8 mouse cellular contexts compared by ENCODE assay signal in genomic region chr16:36875276-36875851, GRCm38 (mm10). TPM values are rescaled to one million over a fixed set of nuclear protein-coding genes. Genes with fewer than 3 reads are reported as not detected.
DNase-seq lines count a peak whose midpoint lies in the region; TF ChIP-seq lines count a peak whose summit lies in the region.

No protein-coding gene starts in this region.

- peak overlapping the region; percentile 78 for H3K4me2 ChIP-seq in myocyte (ENCODE audit: low read depth)

- H3K27me3 ChIP-seq in kidney, adult 2 months (replicated peaks; ENCODE audit: control insufficient read depth, insufficient read depth, low read length), result no peaks in the 10 kb centered on the region
- no peaks in the 10 kb centered on the region for H3K27me3 ChIP-seq in E14TG2a.4 (ENCODE audit: insufficient read depth, low read length)
- no peaks in the 10 kb centered on the region for H3K27me3 ChIP-seq in limb, embryonic 10.5 days (ENCODE audit: low read depth, poor library complexity, severe bottlenecking)
- H3K27me3 ChIP-seq in myocyte (ENCODE audit: control insufficient read depth, insufficient read depth, insufficient read length), result no peaks in the 10 kb centered on the region

- H3K36me3 ChIP-seq in kidney, adult 2 months (ENCODE audit: control insufficient read depth, insufficient read depth, low read length), result no peaks in the 10 kb centered on the region
- H3K36me3 ChIP-seq in E14TG2a.4 (ENCODE audit: insufficient read depth, low read length) (peaks cover 14% of the 10 kb centered on the region), myocyte (ENCODE audit: control insufficient read depth, insufficient read depth) (peaks cover 10% of the 10 kb centered on the region)
- peaks cover 26% of the 10 kb centered on the region for H3K36me3 ChIP-seq in limb, embryonic 10.5 days

- H3K9me3 ChIP-seq in E14TG2a.4 (ENCODE audit: low read length), result no peaks in the 10 kb centered on the region
- H3K9me3 ChIP-seq in limb, embryonic 10.5 days (replicated peaks), result no peaks in the 10 kb centered on the region

- TF ChIP-seq CTCF in kidney, adult 2 months (conservative IDR thresholded peaks at IDR 0.05; ENCODE audit: insufficient read depth, insufficient read length, low read depth, low read length), result no peak
- TF ChIP-seq CTCF in E14TG2a.4 (conservative IDR thresholded peaks at IDR 0.05; ENCODE audit: low read length), result no peak

- peak overlapping the region; percentile 61 for H3K27ac ChIP-seq in kidney, adult 2 months (ENCODE audit: insufficient read depth, low read depth, low read length)
- H3K27ac ChIP-seq in limb, embryonic 10.5 days, result peak overlapping the region; percentile 90

- peaks cover 45% of the 10 kb centered on the region for H3K79me2 ChIP-seq in myocyte (ENCODE audit: control insufficient read depth, insufficient read depth)

- WGBS in kidney, adult 2 months, result under 1% methylated on average over 46 of the region's 48 CpGs
- WGBS in limb, embryonic 10.5 days, result under 1% methylated on average over 48 of the region's 48 CpGs

- DNase-seq in kidney, adult 2 months, result peak; percentile 62
- no peak for DNase-seq in kidney, postnatal 14 days
- peak; percentile 5 for DNase-seq in c-Kit-positive CD71-negative TER-119-negative erythroid progenitor cells, embryonic 14.5 days (ENCODE audit: low read depth)
- peak; percentile 31 to 62 for DNase-seq in gastrocnemius, adult 8-10 months (ENCODE audit: low spot score in 2 of 2)
- DNase-seq in limb, embryonic 10.5 days (ENCODE audit: low spot score), result no peak
- no peak for DNase-seq in thymus, postnatal 25 days

- peak overlapping the region; percentile 50 for H3ac ChIP-seq in myocyte (ENCODE audit: control insufficient read depth, insufficient read length)

- H3K4me1 ChIP-seq in kidney, adult 2 months (ENCODE audit: control insufficient read depth, insufficient read depth, low read length), result peaks cover 14% of the 10 kb centered on the region
- H3K4me1 ChIP-seq in E14TG2a.4 (replicated peaks; ENCODE audit: low read depth, low read length), result peaks cover 29% of the 10 kb centered on the region
- H3K4me1 ChIP-seq in limb, embryonic 10.5 days, result peaks cover 13% of the 10 kb centered on the region

- no peak for TF ChIP-seq POLR2A in kidney, adult 2 months (IDR thresholded peaks at IDR 0.05; ENCODE audit: low read depth, low read length)
- no peak for TF ChIP-seq POLR2A in myocyte (IDR thresholded peaks at IDR 0.05; ENCODE audit: insufficient read length, low read depth)

- H3K4me3 ChIP-seq in kidney, adult 2 months (ENCODE audit: insufficient read depth, low read depth, low read length), result peak overlapping the region; percentile 83
- H3K4me3 ChIP-seq in E14TG2a.4 (replicated peaks; ENCODE audit: low read length) (peak overlapping the region; percentile 93), myocyte (peak overlapping the region; percentile 52)
- H3K4me3 ChIP-seq in limb, embryonic 10.5 days, result peak overlapping the region; percentile 96

TF ChIP-seq in myocyte, 11 proteins besides CTCF, POLR2A, EP300 and RAD21:
- TF ChIP-seq POLR2AphosphoS2 (IDR thresholded peaks at IDR 0.05; ENCODE audit: insufficient read length, low read depth) (peak; percentile 9), USF1 (IDR thresholded peaks at IDR 0.05; ENCODE audit: low read depth) (no peak)
TF ChIP-seq in myocyte: peak in this region for 1.

RNA-seq across cellular contexts. Expression of gene Golgb1, which starts 0.4 kb away (rescaled TPM):
- 36.2 and 48.8 TPM in 2 replicates for polyA plus RNA-seq in kidney, adult 2 months (2012; rRNA removed)
- total RNA-seq in gastrocnemius, adult 8-10 months (2022), result 10 to 100 TPM; 27.1 to 32.0 (median 28.2) TPM
- polyA plus RNA-seq in limb, embryonic 10.5 days (2016; fragmentation: Nextera tagmentation; extraction: Ambion mirVana), result 59.4 and 72.0 TPM in 2 replicates
- polyA plus RNA-seq in myocyte (2012; fragmentation: generic; extraction: Trizol), result 14.3 TPM

RNA-seq across cellular contexts. Expression of gene Eaf2, which starts 0.6 kb away (rescaled TPM):
- 7.3 and 10.4 TPM in 2 replicates for polyA plus RNA-seq in kidney, adult 2 months (2012; rRNA removed)
- total RNA-seq in gastrocnemius, adult 8-10 months (2022), result under 1 TPM in 1 of 4 experiments, not detected in 3; 0.67 TPM
- 1.1 and 1.7 TPM in 2 replicates for polyA plus RNA-seq in limb, embryonic 10.5 days (2016; fragmentation: Nextera tagmentation; extraction: Ambion mirVana)
- polyA plus RNA-seq in myocyte (2012; fragmentation: generic; extraction: Trizol), result 0.90 TPM

RNA-seq across cellular contexts. Expression of gene Iqcb1, which starts 47.2 kb away (rescaled TPM):
- polyA plus RNA-seq in kidney, adult 2 months (2012; rRNA removed), result 1.7 and 3.0 TPM in 2 replicates
- total RNA-seq in gastrocnemius, adult 8-10 months (2022), result 1 to 10 TPM; 3.9 to 4.9 (median 4.8) TPM
- 63.3 and 77.9 TPM in 2 replicates for polyA plus RNA-seq in limb, embryonic 10.5 days (2016; fragmentation: Nextera tagmentation; extraction: Ambion mirVana)
- polyA plus RNA-seq in myocyte (2012; fragmentation: generic; extraction: Trizol), result 3.2 TPM

RNA-seq across cellular contexts. Expression of gene Hcls1, which starts 59.4 kb away (rescaled TPM):
- polyA plus RNA-seq in kidney, adult 2 months (2012; rRNA removed), result 5.8 and 10.9 TPM in 2 replicates
- total RNA-seq in gastrocnemius, adult 8-10 months (2022), result 1 to 10 TPM in 3 of 4 experiments, under 1 TPM in 1; 0.89 to 2.0 (median 1.7) TPM
- 2.0 and 2.3 TPM in 2 replicates for polyA plus RNA-seq in limb, embryonic 10.5 days (2016; fragmentation: Nextera tagmentation; extraction: Ambion mirVana)
- 0.02 TPM for polyA plus RNA-seq in myocyte (2012; fragmentation: generic; extraction: Trizol)

Comparison
In these comparisons a context has a peak if more than half of its experiments do, and no peak if none do; other contexts are left out.
1. DNase-seq: peak in kidney, adult 2 months (single experiment), c-Kit-positive CD71-negative TER-119-negative erythroid progenitor cells, embryonic 14.5 days (single experiment) and gastrocnemius, adult 8-10 months (2 of 2); none in kidney, postnatal 14 days (single experiment), limb, embryonic 10.5 days (single experiment) and thymus, postnatal 25 days (single experiment).
2. RNA of gene Iqcb1, which starts 47.2 kb away (polyA plus RNA-seq): 63.3 to 77.9 TPM in limb, embryonic 10.5 days; 3.2 TPM in myocyte (single experiment) and 1.7 to 3.0 TPM in kidney, adult 2 months; every median in the first group is over 10 times any median in the second.
3. Peak in every context shown above with its lines, with median percentiles within 50 percentile points of each other: H3K4me3 ChIP-seq.